Mouse (Mus musculus): ENCODE results near the gene E130311K13Rik. TPM values are rescaled to one million over a fixed set of nuclear protein-coding genes. Genes with fewer than 3 reads are reported as not detected.
A peak's percentile ranks its signal among the peaks of the same experiment; 100 is the strongest.

The E130311K13Rik gene
- polyA plus RNA-seq, 1 experiment from 2014 or later, result 4.8 TPM

- Histone ChIP-seq H3K4me2 (no peak overlapping the region), H3K36me3 (ENCODE audit: control insufficient read depth, insufficient read depth, low read length) (no peaks in the 10 kb centered on the region), H3K9ac (ENCODE audit: low read depth, low read length) (no peak overlapping the region), H3K4me3 (ENCODE audit: low read depth, low read length) (no peak overlapping the region), H3K27me3 (ENCODE audit: control insufficient read depth, insufficient read depth, low read length) (no peaks in the 10 kb centered on the region), H3K27ac (ENCODE audit: low read depth, low read length) (no peak overlapping the region), H3K9me3 (replicated peaks; ENCODE audit: control insufficient read depth, low read length) (no peaks in the 10 kb centered on the region), H3K4me1 (ENCODE audit: control insufficient read depth, insufficient read depth, low read length) (no peaks in the 10 kb centered on the region)
- WGBS (ENCODE audit: insufficient replicate concordance), result 66% methylated on average over 3 of the region's 3 CpGs
- no peak for ATAC-seq (replicated peaks; ENCODE audit: insufficient number of reproducible peaks, low FRiP score, low TSS enrichment)
These were observed 20.6 kb upstream of the E130311K13Rik start for GRCm38 (mm10) chr3:63949837-63950236.

GRCm38 (mm10) chr3:63941204-63941850 is 12.1 kb upstream of the E130311K13Rik start:
- Histone ChIP-seq H3K4me2 (no peak overlapping the region), H3K9me3 (replicated peaks; ENCODE audit: control insufficient read depth, low read length) (no peaks in the 10 kb centered on the region), H3K27me3 (ENCODE audit: control insufficient read depth, insufficient read depth, low read length) (no peaks in the 10 kb centered on the region), H3K4me1 (ENCODE audit: control insufficient read depth, insufficient read depth, low read length) (no peaks in the 10 kb centered on the region), H3K4me3 (ENCODE audit: low read depth, low read length) (no peak overlapping the region), H3K36me3 (ENCODE audit: control insufficient read depth, insufficient read depth, low read length) (no peaks in the 10 kb centered on the region), H3K9ac (ENCODE audit: low read depth, low read length) (no peak overlapping the region), H3K27ac (ENCODE audit: low read depth, low read length) (no peak overlapping the region)
- no peak for ATAC-seq (replicated peaks; ENCODE audit: insufficient number of reproducible peaks, low FRiP score, low TSS enrichment)
- WGBS (ENCODE audit: insufficient replicate concordance), result 73% methylated on average over 2 of the region's 2 CpGs

DNA sequence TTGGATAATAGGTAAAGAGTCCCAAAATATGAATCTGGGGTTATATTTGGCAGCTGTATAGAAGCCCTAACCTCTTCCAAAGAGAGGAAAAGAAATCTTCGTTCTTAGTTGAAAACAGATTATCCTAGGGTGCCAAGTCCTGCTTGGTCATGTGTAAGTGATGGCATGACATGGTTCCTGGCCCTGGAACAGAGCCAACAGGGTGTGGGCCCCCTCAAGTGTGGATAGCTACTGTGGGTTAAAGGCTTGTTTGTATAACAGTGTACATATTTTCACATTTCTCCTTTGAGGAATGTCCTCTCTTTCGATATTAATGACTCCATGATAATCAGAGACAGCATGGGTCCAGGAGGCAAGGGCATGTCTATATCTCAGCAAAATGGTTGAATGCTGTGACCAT is 9.7 kb upstream of the E130311K13Rik start:
- no peaks in the 10 kb centered on the region for H3K36me3 ChIP-seq (ENCODE audit: control insufficient read depth, insufficient read depth, low read length)
- no peaks in the 10 kb centered on the region for H3K27me3 ChIP-seq (ENCODE audit: control insufficient read depth, insufficient read depth, low read length)
- H3K9me3 ChIP-seq (replicated peaks; ENCODE audit: control insufficient read depth, low read length), result no peaks in the 10 kb centered on the region
- H3K4me1 ChIP-seq (ENCODE audit: control insufficient read depth, insufficient read depth, low read length), result no peaks in the 10 kb centered on the region
- H3K4me2 ChIP-seq, result no peak overlapping the region
- no peak overlapping the region for H3K4me3 ChIP-seq (ENCODE audit: low read depth, low read length)
- H3K9ac ChIP-seq (ENCODE audit: low read depth, low read length), result no peak overlapping the region
- no peak for ATAC-seq (replicated peaks; ENCODE audit: insufficient number of reproducible peaks, low FRiP score, low TSS enrichment)
- WGBS (ENCODE audit: insufficient replicate concordance), result 84% methylated on average over 2 of the region's 2 CpGs
- H3K27ac ChIP-seq (ENCODE audit: low read depth, low read length), result no peak overlapping the region

GRCm38 (mm10) chr3:63919634-63920033 is 9.6 kb downstream of the E130311K13Rik start:
- no peak overlapping the region for H3K9ac ChIP-seq (ENCODE audit: low read depth, low read length)
- no peak overlapping the region for H3K4me2 ChIP-seq
- H3K27me3 ChIP-seq (ENCODE audit: control insufficient read depth, insufficient read depth, low read length), result no peaks in the 10 kb centered on the region
- no peaks in the 10 kb centered on the region for H3K4me1 ChIP-seq (ENCODE audit: control insufficient read depth, insufficient read depth, low read length)
- H3K36me3 ChIP-seq (ENCODE audit: control insufficient read depth, insufficient read depth, low read length), result peaks cover 2% of the 10 kb centered on the region; the same call in 1 of the 2 replicates
- 50% methylated on average over 3 of the region's 3 CpGs for WGBS (ENCODE audit: insufficient replicate concordance)
- no peak overlapping the region for H3K27ac ChIP-seq (ENCODE audit: low read depth, low read length)
- ATAC-seq (replicated peaks; ENCODE audit: insufficient number of reproducible peaks, low FRiP score, low TSS enrichment), result no peak
- no peak overlapping the region for H3K4me3 ChIP-seq (ENCODE audit: low read depth, low read length)
- H3K9me3 ChIP-seq (replicated peaks; ENCODE audit: control insufficient read depth, low read length), result no peaks in the 10 kb centered on the region

GRCm38 (mm10) chr3:63910301-63910700 is 19.0 kb downstream of the E130311K13Rik start:
- no peaks in the 10 kb centered on the region for H3K27me3 ChIP-seq (ENCODE audit: control insufficient read depth, insufficient read depth, low read length)
- 68% methylated on average over 4 of the region's 4 CpGs for WGBS (ENCODE audit: insufficient replicate concordance)
- ATAC-seq (replicated peaks; ENCODE audit: insufficient number of reproducible peaks, low FRiP score, low TSS enrichment), result no peak
- no peaks in the 10 kb centered on the region for H3K4me1 ChIP-seq (ENCODE audit: control insufficient read depth, insufficient read depth, low read length)
- H3K36me3 ChIP-seq (ENCODE audit: control insufficient read depth, insufficient read depth, low read length), result no peaks in the 10 kb centered on the region; the same call in 1 of the 2 replicates
- H3K9me3 ChIP-seq (replicated peaks; ENCODE audit: control insufficient read depth, low read length), result no peaks in the 10 kb centered on the region
- H3K27ac ChIP-seq (ENCODE audit: low read depth, low read length), result no peak overlapping the region
- H3K9ac ChIP-seq (ENCODE audit: low read depth, low read length), result no peak overlapping the region
- H3K4me2 ChIP-seq, result no peak overlapping the region
- no peak overlapping the region for H3K4me3 ChIP-seq (ENCODE audit: low read depth, low read length)

- H3K4me2 ChIP-seq, result peak overlapping the region; percentile 75
- no peaks in the 10 kb centered on the region for H3K36me3 ChIP-seq (ENCODE audit: control insufficient read depth, insufficient read depth, low read length)
- no peaks in the 10 kb centered on the region for H3K27me3 ChIP-seq (ENCODE audit: control insufficient read depth, insufficient read depth, low read length)
- H3K27ac ChIP-seq (ENCODE audit: low read depth, low read length), result no peak overlapping the region
- 0 out of 2 replicates have a peak, but pooled peaks cover 1% of the 10 kb centered on the region for H3K4me1 ChIP-seq (ENCODE audit: control insufficient read depth, insufficient read depth, low read length)
- H3K9ac ChIP-seq (ENCODE audit: low read depth, low read length), result peak overlapping the region; percentile 56; the same call in 1 of the 2 replicates
- no peak for ATAC-seq (replicated peaks; ENCODE audit: insufficient number of reproducible peaks, low FRiP score, low TSS enrichment)
- H3K4me3 ChIP-seq (ENCODE audit: low read depth, low read length), result peak overlapping the region; percentile 38
- 3% methylated on average over 18 of the region's 18 CpGs for WGBS (ENCODE audit: insufficient replicate concordance)
- no peaks in the 10 kb centered on the region for H3K9me3 ChIP-seq (replicated peaks; ENCODE audit: control insufficient read depth, low read length)
These were observed 24.0 kb downstream of the E130311K13Rik start for GRCm38 (mm10) chr3:63905241-63905640.

GRCm38 (mm10) chr3:63904157-63904556 is 25.1 kb downstream of the E130311K13Rik start:
- ATAC-seq (replicated peaks; ENCODE audit: insufficient number of reproducible peaks, low FRiP score, low TSS enrichment), result no peak
- WGBS (ENCODE audit: insufficient replicate concordance), result 75% methylated on average over 2 of the region's 2 CpGs
- no peak overlapping the region for H3K4me3 ChIP-seq (ENCODE audit: low read depth, low read length)
- no peak overlapping the region for H3K27ac ChIP-seq (ENCODE audit: low read depth, low read length)
- 0 out of 2 replicates have a peak, but pooled peaks cover 6% of the 10 kb centered on the region for H3K4me1 ChIP-seq (ENCODE audit: control insufficient read depth, insufficient read depth, low read length)
- H3K4me2 ChIP-seq, result no peak overlapping the region
- H3K9ac ChIP-seq (ENCODE audit: low read depth, low read length), result no peak overlapping the region
- no peaks in the 10 kb centered on the region for H3K9me3 ChIP-seq (replicated peaks; ENCODE audit: control insufficient read depth, low read length)
- H3K27me3 ChIP-seq (ENCODE audit: control insufficient read depth, insufficient read depth, low read length), result no peaks in the 10 kb centered on the region
- no peaks in the 10 kb centered on the region for H3K36me3 ChIP-seq (ENCODE audit: control insufficient read depth, insufficient read depth, low read length)

GRCm38 (mm10) chr3:63900021-63900571 is 29.2 kb downstream of the E130311K13Rik start:
- H3K27me3 ChIP-seq (ENCODE audit: control insufficient read depth, insufficient read depth, low read length), result no peaks in the 10 kb centered on the region
- H3K36me3 ChIP-seq (ENCODE audit: control insufficient read depth, insufficient read depth, low read length), result no peaks in the 10 kb centered on the region
- 5% methylated on average over 12 of the region's 12 CpGs for WGBS (ENCODE audit: insufficient replicate concordance)
- no peak overlapping the region for H3K9ac ChIP-seq (ENCODE audit: low read depth, low read length)
- no peaks in the 10 kb centered on the region for H3K9me3 ChIP-seq (replicated peaks; ENCODE audit: control insufficient read depth, low read length)
- H3K4me2 ChIP-seq, result peak overlapping the region; percentile 99
- H3K4me1 ChIP-seq (ENCODE audit: control insufficient read depth, insufficient read depth, low read length), result 0 out of 2 replicates have a peak, but pooled peaks cover 6% of the 10 kb centered on the region
- H3K27ac ChIP-seq (ENCODE audit: low read depth, low read length), result no peak overlapping the region
- no peak for ATAC-seq (replicated peaks; ENCODE audit: insufficient number of reproducible peaks, low FRiP score, low TSS enrichment)
- H3K4me3 ChIP-seq (ENCODE audit: low read depth, low read length), result peak overlapping the region; percentile 72

DNA sequence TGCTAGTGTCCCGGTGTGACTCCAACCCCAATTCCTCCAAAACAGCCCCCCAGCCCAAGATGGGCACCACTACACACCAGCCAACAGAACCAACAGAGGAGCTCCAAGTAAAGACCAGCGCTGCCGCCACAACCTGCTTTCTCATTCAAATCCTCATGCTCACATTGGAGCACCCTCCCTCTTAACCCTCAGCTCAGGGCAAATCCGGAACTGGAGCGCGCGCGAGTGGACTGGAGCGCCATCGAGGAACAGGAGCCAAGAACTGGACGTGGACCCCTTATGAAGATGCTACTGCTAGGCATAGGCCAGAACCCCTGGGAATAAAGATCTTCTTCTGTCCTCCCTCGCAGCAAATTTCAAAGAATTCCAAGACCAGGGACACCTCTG is 30.0 kb downstream of the E130311K13Rik start, which contains the start of gene Plch1:
Gene Plch1, minus strand, starts transcription at position 164 of the 387 bp plus-strand sequence.
- Histone ChIP-seq H3K4me3 (ENCODE audit: low read depth, low read length) (peak within 1 kb of the TSS; percentile 72), H3K4me2 (peak within 1 kb of the TSS; percentile 99), H3K36me3 (ENCODE audit: control insufficient read depth, insufficient read depth, low read length) (no peaks in the 10 kb centered on the region), H3K9me3 (replicated peaks; ENCODE audit: control insufficient read depth, low read length) (no peaks in the 10 kb centered on the region), H3K4me1 (ENCODE audit: control insufficient read depth, insufficient read depth, low read length) (0 out of 2 replicates have a peak, but pooled peaks cover 6% of the 10 kb centered on the region), H3K27ac (ENCODE audit: low read depth, low read length) (no peak within 1 kb of the TSS), H3K27me3 (ENCODE audit: control insufficient read depth, insufficient read depth, low read length) (no peaks in the 10 kb centered on the region), H3K9ac (ENCODE audit: low read depth, low read length) (peak within 1 kb of the TSS; percentile 69)
- peak; percentile 75 for ATAC-seq (replicated peaks; ENCODE audit: insufficient number of reproducible peaks, low FRiP score, low TSS enrichment)
- under 1% methylated on average over 12 of the region's 12 CpGs for WGBS (ENCODE audit: insufficient replicate concordance)

Measured in heart, embryonic 11.5 days (tissue).